Mouse (Mus musculus) megakaryocyte, embryonic 14.5 days (primary cell): ENCODE data around the gene Eif2a. TPM values are rescaled to one million over a fixed set of nuclear protein-coding genes. Genes with fewer than 3 reads are reported as not detected.
A peak's percentile ranks its signal among the peaks of the same experiment; 100 is the strongest.

Source experiments
- H3K27me3 ChIP-seq: replicated peaks from 2 replicates; pipeline ENCODE3; 2012; ENCODE audit warnings: inconsistent platforms
- H3K36me3 ChIP-seq: replicated peaks from 2 replicates; pipeline ENCODE3; 2012; ENCODE audit warnings: low read length, inconsistent platforms, mixed read lengths
- H3K4me1 ChIP-seq: 2 replicates; pipeline ENCODE4 v1.6.1; 2012; ENCODE audit warnings: inconsistent platforms
- H3K4me3 ChIP-seq: replicated peaks from 2 replicates; pipeline ENCODE3; 2012; ENCODE audit warnings: moderate library complexity, mild to moderate bottlenecking, inconsistent platforms
- H3K9me3 ChIP-seq: 2 replicates; pipeline ENCODE4 v1.6.1; 2012; ENCODE audit warnings: inconsistent platforms
- FLI1 ChIP-seq: IDR thresholded peaks from 2 replicates; pipeline ENCODE4 v1.6.1; 2012; ENCODE audit warnings: low read length, inconsistent platforms, mixed read lengths
- GATA1 ChIP-seq: IDR thresholded peaks from 3 replicates; pipeline ENCODE4 v1.6.1; 2012; ENCODE audit warnings: mixed read lengths, low read length, inconsistent platforms, borderline replicate concordance
- polyA plus RNA-seq: library from polyadenylated mRNA; stranded (reverse); fragments of >175 nt; gene quantifications from 2 replicates; pipeline ENCODE4 v1.2.3, GENCODE M21; 2012; ENCODE audit warnings: low replicate concordance; ENCODE audit not compliant: insufficient read depth

Eif2a gene
- polyA plus RNA-seq, 1 experiment = 3.2 TPM

DNA sequence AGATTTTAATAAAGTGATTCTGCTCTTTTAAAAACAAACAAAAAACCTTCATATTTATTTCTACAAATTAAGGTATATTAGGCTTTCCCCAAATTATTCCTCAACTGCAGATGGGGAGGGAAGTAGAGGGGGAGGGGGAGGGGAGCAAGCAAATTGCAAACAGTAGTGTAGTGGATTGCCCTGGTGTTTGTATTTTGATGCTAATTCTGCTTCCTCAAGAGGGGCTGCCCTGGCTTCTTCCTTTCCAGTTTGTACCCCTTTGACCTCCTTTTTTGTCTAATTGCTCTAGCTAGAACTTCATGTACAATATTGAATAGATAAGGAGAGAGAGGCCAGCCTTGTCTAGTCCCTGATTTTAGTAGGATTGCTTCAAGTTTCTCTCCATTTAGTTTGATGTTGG, 20.9 kb upstream of the Eif2a start:
- H3K9me3 ChIP-seq = no peaks in the 10 kb centered on the region
- H3K4me3 ChIP-seq = no peak overlapping the region
- TF ChIP-seq GATA1 = no peak
- TF ChIP-seq FLI1 = no peak
- H3K36me3 ChIP-seq = no peaks in the 10 kb centered on the region
- H3K4me1 ChIP-seq = peaks cover 38% of the 10 kb centered on the region
- no peaks in the 10 kb centered on the region for H3K27me3 ChIP-seq

DNA sequence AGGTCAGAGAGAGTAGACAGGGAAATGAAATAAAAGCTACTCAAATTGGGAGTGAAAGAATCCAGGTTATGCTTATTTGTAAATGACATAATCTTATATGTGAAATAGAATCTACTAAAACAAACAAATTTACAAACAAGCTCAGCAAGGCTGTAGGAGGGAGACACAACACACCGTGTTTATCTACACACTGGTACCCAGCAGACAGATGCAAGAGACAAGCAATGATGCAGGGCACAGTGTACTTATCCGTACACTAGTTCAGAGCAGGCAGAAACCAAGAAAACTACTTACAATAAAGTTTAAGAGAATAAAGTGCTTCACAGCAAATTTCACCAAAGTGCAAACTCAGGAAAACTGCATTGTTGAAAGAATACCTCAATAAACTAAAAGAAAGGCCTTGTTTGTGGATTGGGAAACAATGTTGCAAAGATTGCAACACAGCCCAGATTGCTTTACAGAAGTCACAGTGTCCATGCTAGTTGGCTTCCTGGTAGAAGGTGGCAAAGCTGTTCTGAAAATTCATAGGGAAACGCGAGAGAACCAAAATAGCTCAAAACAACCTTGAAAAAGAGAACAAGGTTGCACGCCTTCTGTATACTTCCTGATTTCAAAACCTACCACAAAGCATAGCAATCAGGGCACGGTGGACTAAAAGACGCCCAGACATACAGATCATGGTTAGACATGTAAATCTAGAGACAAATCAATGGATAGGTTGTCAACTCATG, 17.4 kb upstream of the Eif2a start:
- Histone ChIP-seq H3K27me3 (no peaks in the 10 kb centered on the region), H3K9me3 (no peaks in the 10 kb centered on the region), H3K36me3 (no peaks in the 10 kb centered on the region), H3K4me1 (peaks cover 24% of the 10 kb centered on the region), H3K4me3 (peak overlapping the region; percentile 70)
- TF ChIP-seq GATA1 (no peak), FLI1 (no peak)

DNA sequence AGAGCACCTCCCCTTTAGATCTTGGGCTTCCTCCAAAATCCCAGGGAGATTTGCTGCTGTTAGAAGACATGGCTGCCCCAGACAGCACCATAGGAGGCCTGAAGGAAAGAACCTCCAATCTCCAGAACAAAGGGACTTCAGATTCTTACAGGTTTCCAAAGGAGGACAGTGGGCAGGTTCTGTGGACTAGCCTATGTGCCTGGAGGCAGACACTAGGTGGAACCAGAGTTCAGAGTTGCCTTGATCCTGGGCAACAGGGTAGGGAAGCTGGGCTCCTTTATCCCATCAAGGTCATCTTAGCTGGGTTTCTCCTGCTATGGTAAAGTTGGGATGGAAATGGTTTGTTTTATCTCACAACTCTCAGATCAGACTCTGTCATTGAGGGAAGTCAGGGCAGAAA, 14.0 kb upstream of the Eif2a start:
- no peaks in the 10 kb centered on the region for H3K27me3 ChIP-seq
- no peak overlapping the region for H3K4me3 ChIP-seq
- H3K9me3 ChIP-seq = no peaks in the 10 kb centered on the region
- no peak for TF ChIP-seq GATA1
- TF ChIP-seq FLI1 = no peak
- peaks cover 26% of the 10 kb centered on the region for H3K4me1 ChIP-seq
- H3K36me3 ChIP-seq = no peaks in the 10 kb centered on the region

DNA sequence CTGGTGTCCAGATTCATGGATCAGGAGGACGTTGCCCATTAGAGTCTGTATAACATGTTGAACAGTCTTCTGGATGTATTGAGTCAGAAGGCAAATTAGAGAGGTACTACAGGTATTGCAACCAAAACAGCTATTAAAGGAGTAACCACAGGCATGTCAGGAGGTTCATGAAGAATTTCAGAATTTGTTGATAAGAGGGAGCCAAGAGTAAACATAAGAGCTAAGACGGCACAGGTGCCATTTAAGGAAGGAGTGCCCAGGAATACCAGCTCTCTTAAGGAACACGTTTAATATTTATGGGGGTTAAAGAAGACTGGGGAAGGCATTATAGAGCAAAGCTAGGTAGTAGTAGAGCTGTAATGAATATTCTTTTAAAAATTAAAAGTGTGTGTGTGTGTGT, 12.9 kb upstream of the Eif2a start:
- TF ChIP-seq GATA1 = no peak
- no peak for TF ChIP-seq FLI1
- H3K9me3 ChIP-seq = no peaks in the 10 kb centered on the region
- H3K36me3 ChIP-seq = no peaks in the 10 kb centered on the region
- H3K4me1 ChIP-seq = peaks cover 35% of the 10 kb centered on the region
- H3K27me3 ChIP-seq = no peaks in the 10 kb centered on the region
- H3K4me3 ChIP-seq = no peak overlapping the region

DNA sequence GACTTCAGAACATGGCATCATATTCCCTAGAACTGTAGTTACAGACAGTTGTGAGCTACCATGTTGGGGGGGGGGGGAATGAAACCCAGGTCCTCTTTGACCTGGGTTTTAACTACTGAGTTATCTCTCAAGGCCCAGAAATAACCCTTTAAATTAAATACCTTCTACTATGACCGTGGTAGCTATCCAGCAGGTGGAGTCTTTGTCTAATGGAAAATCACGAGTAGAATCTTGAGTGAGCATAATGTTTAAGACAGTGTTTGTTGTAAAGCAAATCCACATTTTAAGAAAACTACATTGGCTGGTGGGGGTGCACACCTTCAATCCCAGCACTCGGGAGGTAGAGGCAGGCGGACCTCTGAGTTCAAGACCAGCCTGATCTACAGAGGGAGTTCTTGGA, 12.1 kb upstream of the Eif2a start:
- no peaks in the 10 kb centered on the region for H3K27me3 ChIP-seq
- H3K36me3 ChIP-seq = no peaks in the 10 kb centered on the region
- no peaks in the 10 kb centered on the region for H3K9me3 ChIP-seq
- no peak overlapping the region for H3K4me3 ChIP-seq
- TF ChIP-seq GATA1 (no peak), FLI1 (no peak)
- peaks cover 35% of the 10 kb centered on the region for H3K4me1 ChIP-seq

DNA sequence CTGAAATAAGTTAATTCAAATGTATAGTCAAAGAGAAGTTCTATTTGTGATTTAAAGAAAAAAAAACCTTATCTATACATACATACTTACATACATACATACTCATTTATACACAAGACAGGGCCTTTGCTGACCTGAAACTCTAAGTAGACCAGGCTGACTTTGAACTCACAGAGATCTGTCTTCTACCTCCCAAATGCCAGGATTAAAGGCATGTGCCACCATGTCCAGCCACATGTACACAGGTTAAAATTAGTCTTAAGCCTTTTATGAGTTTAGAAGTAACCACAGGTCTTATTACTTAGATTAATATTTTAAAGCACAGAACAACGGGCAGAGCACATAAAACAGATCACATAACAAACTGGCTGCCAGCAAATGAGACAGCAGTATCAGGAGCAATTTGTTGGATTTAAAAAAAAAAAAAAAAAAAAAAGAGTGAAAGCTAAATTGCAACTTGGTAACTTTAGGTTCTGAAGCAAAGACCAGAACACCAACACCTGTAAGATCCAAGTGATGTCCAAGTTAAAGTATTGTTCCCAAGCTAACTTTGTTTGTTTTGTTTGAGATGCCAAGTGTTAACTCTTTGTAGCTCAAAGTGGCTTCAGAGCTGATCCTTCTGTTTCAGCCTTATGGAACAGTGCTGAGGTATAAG, 9.5 kb upstream of the Eif2a start:
- Histone ChIP-seq H3K4me3 (peak overlapping the region; percentile 79), H3K4me1 (peaks cover 56% of the 10 kb centered on the region), H3K9me3 (no peaks in the 10 kb centered on the region), H3K36me3 (peaks cover 10% of the 10 kb centered on the region), H3K27me3 (no peaks in the 10 kb centered on the region)
- TF ChIP-seq FLI1 (no peak), GATA1 (no peak)

DNA sequence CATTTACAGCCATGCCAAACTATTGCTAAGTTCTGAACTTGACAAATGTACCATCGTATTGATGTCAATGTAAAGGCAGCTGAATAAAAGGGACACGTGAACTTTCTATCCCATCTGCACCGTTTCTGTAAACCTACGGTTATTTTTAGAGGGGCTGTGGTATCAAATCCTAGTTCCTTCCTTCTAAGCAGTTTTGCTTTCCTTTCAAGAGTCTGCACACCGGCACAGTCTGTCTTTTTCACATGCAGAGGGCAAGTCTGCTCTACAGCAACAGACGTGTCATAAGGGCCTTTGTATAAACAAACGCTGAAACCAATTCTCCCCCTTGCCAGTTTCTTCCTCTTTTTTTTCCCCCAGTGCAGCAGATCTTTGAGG, 9.0 kb upstream of the Eif2a start:
- TF ChIP-seq GATA1 (no peak), FLI1 (no peak)
- H3K4me3 ChIP-seq = peak overlapping the region; percentile 79
- H3K36me3 ChIP-seq = peaks cover 16% of the 10 kb centered on the region
- H3K4me1 ChIP-seq = peaks cover 53% of the 10 kb centered on the region
- no peaks in the 10 kb centered on the region for H3K27me3 ChIP-seq
- H3K9me3 ChIP-seq = no peaks in the 10 kb centered on the region

DNA sequence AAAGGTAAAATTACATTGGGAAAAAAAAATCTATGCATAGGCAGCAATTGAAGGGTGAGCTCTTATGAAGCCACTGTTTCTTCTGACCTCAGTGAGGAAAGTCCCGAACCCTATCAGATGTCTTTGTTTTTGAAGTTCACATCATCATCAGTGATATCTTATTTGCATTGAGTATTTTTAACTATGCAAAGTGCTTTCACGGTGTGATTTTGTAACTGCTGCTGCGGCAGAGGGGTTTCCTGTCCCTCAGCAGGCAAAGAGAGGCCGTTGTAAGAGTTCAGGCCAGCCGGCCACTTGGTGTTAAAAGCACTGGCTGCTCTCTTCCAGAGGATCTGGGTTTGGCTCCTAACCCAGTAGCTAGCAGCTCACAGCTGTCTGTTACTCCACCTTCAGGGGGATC, 8.4 kb upstream of the Eif2a start:
- Histone ChIP-seq H3K9me3 (no peaks in the 10 kb centered on the region), H3K36me3 (peaks cover 22% of the 10 kb centered on the region), H3K27me3 (no peaks in the 10 kb centered on the region), H3K4me3 (no peak overlapping the region), H3K4me1 (peaks cover 51% of the 10 kb centered on the region)
- TF ChIP-seq FLI1 = no peak
- no peak for TF ChIP-seq GATA1

DNA sequence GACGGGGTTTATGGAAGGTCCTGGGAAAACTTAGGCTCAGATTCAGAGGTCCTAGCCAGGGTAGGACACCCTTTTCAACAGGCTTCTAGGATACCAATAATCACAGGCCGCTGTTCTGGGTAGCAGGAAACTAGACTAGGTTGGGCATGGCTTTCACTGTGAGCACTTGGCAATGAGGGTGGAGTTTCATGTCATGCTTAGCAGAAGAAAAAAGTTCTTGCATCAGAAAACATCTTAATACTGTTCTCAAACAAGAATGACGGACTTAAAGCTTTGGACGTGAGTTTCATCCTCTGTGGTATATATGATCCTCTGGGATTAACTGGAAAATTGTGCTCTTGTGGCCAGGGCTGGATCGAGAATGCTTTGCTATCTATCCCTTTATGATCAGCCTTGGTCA, 7.8 kb upstream of the Eif2a start:
- Histone ChIP-seq H3K4me1 (peaks cover 54% of the 10 kb centered on the region), H3K27me3 (no peaks in the 10 kb centered on the region), H3K36me3 (peaks cover 28% of the 10 kb centered on the region), H3K9me3 (no peaks in the 10 kb centered on the region), H3K4me3 (no peak overlapping the region)
- no peak for TF ChIP-seq GATA1

DNA sequence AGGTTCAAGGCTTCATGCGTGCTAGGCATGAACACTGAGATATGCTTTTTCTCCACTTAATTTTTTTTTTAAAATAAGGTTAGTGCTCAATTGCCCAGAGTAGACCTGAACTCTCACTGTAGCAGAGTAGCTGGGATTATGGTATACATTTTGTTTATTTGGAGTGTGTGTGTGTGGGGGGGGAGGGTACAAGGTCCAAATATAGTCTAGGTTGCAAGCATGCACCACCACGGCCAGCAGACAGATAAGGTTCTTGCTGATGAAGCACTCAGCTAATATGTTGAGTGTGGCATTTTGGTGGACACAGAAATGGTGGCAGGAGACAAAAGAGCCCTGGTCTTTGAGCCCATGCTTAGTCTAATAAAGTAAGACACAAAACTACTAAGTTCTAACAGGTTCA, 6.7 kb upstream of the Eif2a start:
- no peaks in the 10 kb centered on the region for H3K27me3 ChIP-seq
- peaks cover 56% of the 10 kb centered on the region for H3K4me1 ChIP-seq
- TF ChIP-seq FLI1 = no peak
- no peak for TF ChIP-seq GATA1
- H3K9me3 ChIP-seq = no peaks in the 10 kb centered on the region
- peak overlapping the region; percentile 57 for H3K4me3 ChIP-seq
- peaks cover 39% of the 10 kb centered on the region for H3K36me3 ChIP-seq
